Mouse (Mus musculus): ENCODE measurements around the gene Uqcc2. TPM values are rescaled to one million over a fixed set of nuclear protein-coding genes. Genes with fewer than 3 reads are reported as not detected.
A peak's percentile ranks its signal among the peaks of the same experiment; 100 is the strongest.

The Uqcc2 gene
- 363 and 374 TPM in 2 replicates for polyA plus RNA-seq (2014; fragmentation: Nextera tagmentation; extraction: Ambion mirVana)

GRCm38 (mm10) chr17:27133551-27134141 is at the start of gene Uqcc2:
Gene Uqcc2 (minus strand): TSS chr17:27133916.
- Histone ChIP-seq H3K4me1 (ENCODE audit: control insufficient read depth, insufficient read depth, low read length) (peaks cover 11% of the 10 kb centered on the region), H3K9ac (ENCODE audit: low read depth, low read length) (peak within 1 kb of the TSS; percentile 88), H3K27me3 (ENCODE audit: control insufficient read depth, insufficient read depth, low read length) (no peaks in the 10 kb centered on the region; the same call in 1 of the 2 replicates), H3K4me2 (peak within 1 kb of the TSS; percentile 65), H3K9me3 (replicated peaks; ENCODE audit: control insufficient read depth, low read length) (no peaks in the 10 kb centered on the region), H3K4me3 (ENCODE audit: low read depth, low read length) (peak within 1 kb of the TSS; percentile 80), H3K27ac (ENCODE audit: low read depth, low read length) (peak within 1 kb of the TSS; percentile 59), H3K36me3 (ENCODE audit: control insufficient read depth, insufficient read depth, low read length) (no peaks in the 10 kb centered on the region)
- peak; percentile 88 for ATAC-seq (replicated peaks; ENCODE audit: insufficient number of reproducible peaks, low FRiP score, low TSS enrichment)
- WGBS (ENCODE audit: insufficient replicate concordance): under 1% methylated on average over 46 of the region's 46 CpGs

- H3K4me2 ChIP-seq: no peak overlapping the region
- no peak for ATAC-seq (replicated peaks; ENCODE audit: insufficient number of reproducible peaks, low FRiP score, low TSS enrichment)
- H3K9me3 ChIP-seq (replicated peaks; ENCODE audit: control insufficient read depth, low read length): no peaks in the 10 kb centered on the region
- no peak overlapping the region for H3K9ac ChIP-seq (ENCODE audit: low read depth, low read length)
- no peak overlapping the region for H3K4me3 ChIP-seq (ENCODE audit: low read depth, low read length)
- H3K36me3 ChIP-seq (ENCODE audit: control insufficient read depth, insufficient read depth, low read length): no peaks in the 10 kb centered on the region
- no peak overlapping the region for H3K27ac ChIP-seq (ENCODE audit: low read depth, low read length)
- H3K4me1 ChIP-seq (ENCODE audit: control insufficient read depth, insufficient read depth, low read length): no peaks in the 10 kb centered on the region
- no peaks in the 10 kb centered on the region; the same call in 1 of the 2 replicates for H3K27me3 ChIP-seq (ENCODE audit: control insufficient read depth, insufficient read depth, low read length)
- WGBS (ENCODE audit: insufficient replicate concordance): 73% methylated on average over 5 of the region's 5 CpGs
Measured at GRCm38 (mm10) chr17:27182401-27182800, 48.7 kb upstream of the Uqcc2 start.

GRCm38 (mm10) chr17:27181666-27182065 is 48.0 kb upstream of the Uqcc2 start:
- Histone ChIP-seq H3K9me3 (replicated peaks; ENCODE audit: control insufficient read depth, low read length) (no peaks in the 10 kb centered on the region), H3K4me2 (no peak overlapping the region), H3K36me3 (ENCODE audit: control insufficient read depth, insufficient read depth, low read length) (no peaks in the 10 kb centered on the region), H3K27me3 (ENCODE audit: control insufficient read depth, insufficient read depth, low read length) (no peaks in the 10 kb centered on the region; the same call in 1 of the 2 replicates), H3K4me1 (ENCODE audit: control insufficient read depth, insufficient read depth, low read length) (no peaks in the 10 kb centered on the region), H3K9ac (ENCODE audit: low read depth, low read length) (no peak overlapping the region), H3K27ac (ENCODE audit: low read depth, low read length) (no peak overlapping the region), H3K4me3 (ENCODE audit: low read depth, low read length) (no peak overlapping the region)
- 31% methylated on average over 3 of the region's 3 CpGs for WGBS (ENCODE audit: insufficient replicate concordance)
- ATAC-seq (replicated peaks; ENCODE audit: insufficient number of reproducible peaks, low FRiP score, low TSS enrichment): no peak; the same call in 1 of the 2 replicates

- H3K9ac ChIP-seq (ENCODE audit: low read depth, low read length): no peak overlapping the region
- H3K4me1 ChIP-seq (ENCODE audit: control insufficient read depth, insufficient read depth, low read length): no peaks in the 10 kb centered on the region
- H3K27me3 ChIP-seq (ENCODE audit: control insufficient read depth, insufficient read depth, low read length): no peaks in the 10 kb centered on the region
- no peak overlapping the region for H3K4me3 ChIP-seq (ENCODE audit: low read depth, low read length)
- H3K9me3 ChIP-seq (replicated peaks; ENCODE audit: control insufficient read depth, low read length): no peaks in the 10 kb centered on the region
- no peaks in the 10 kb centered on the region for H3K36me3 ChIP-seq (ENCODE audit: control insufficient read depth, insufficient read depth, low read length)
- no peak overlapping the region for H3K27ac ChIP-seq (ENCODE audit: low read depth, low read length)
- ATAC-seq (replicated peaks; ENCODE audit: insufficient number of reproducible peaks, low FRiP score, low TSS enrichment): no peak
- peak overlapping the region; percentile 22; the same call in 1 of the 2 replicates for H3K4me2 ChIP-seq
- 51% methylated on average over 12 of the region's 12 CpGs for WGBS (ENCODE audit: insufficient replicate concordance)
Measured at GRCm38 (mm10) chr17:27179681-27180280, 46.1 kb upstream of the Uqcc2 start.

- ATAC-seq (replicated peaks; ENCODE audit: insufficient number of reproducible peaks, low FRiP score, low TSS enrichment): no peak
- Histone ChIP-seq H3K9ac (ENCODE audit: low read depth, low read length) (no peak overlapping the region), H3K36me3 (ENCODE audit: control insufficient read depth, insufficient read depth, low read length) (no peaks in the 10 kb centered on the region), H3K9me3 (replicated peaks; ENCODE audit: control insufficient read depth, low read length) (no peaks in the 10 kb centered on the region), H3K4me2 (no peak overlapping the region), H3K27me3 (ENCODE audit: control insufficient read depth, insufficient read depth, low read length) (no peaks in the 10 kb centered on the region), H3K4me3 (ENCODE audit: low read depth, low read length) (no peak overlapping the region), H3K4me1 (ENCODE audit: control insufficient read depth, insufficient read depth, low read length) (no peaks in the 10 kb centered on the region), H3K27ac (ENCODE audit: low read depth, low read length) (no peak overlapping the region)
- 80% methylated on average over 17 of the region's 17 CpGs for WGBS (ENCODE audit: insufficient replicate concordance)
Measured at GRCm38 (mm10) chr17:27178427-27179177, 44.9 kb upstream of the Uqcc2 start.

DNA sequence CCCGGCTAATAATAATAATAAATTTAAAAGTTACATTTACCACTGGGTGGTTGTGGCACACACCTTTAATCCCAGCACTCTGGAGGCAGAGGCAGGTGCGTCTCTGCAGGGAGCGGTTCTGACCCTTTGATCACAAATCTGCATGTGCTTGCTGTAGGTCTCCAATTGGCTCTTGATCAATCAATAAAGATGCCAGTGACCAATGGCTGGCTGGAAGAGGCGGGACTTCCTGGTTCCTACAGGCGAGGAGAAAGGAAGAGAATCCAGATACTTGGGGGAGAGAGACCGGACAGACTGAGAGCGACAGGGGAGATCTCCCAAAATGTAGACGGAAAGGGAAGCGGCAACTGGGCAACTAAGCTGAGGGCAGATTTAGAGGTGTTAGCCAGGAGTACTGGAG is 44.3 kb upstream of the Uqcc2 start:
- H3K4me1 ChIP-seq (ENCODE audit: control insufficient read depth, insufficient read depth, low read length): no peaks in the 10 kb centered on the region
- no peaks in the 10 kb centered on the region for H3K27me3 ChIP-seq (ENCODE audit: control insufficient read depth, insufficient read depth, low read length)
- H3K4me2 ChIP-seq: no peak overlapping the region
- no peaks in the 10 kb centered on the region for H3K36me3 ChIP-seq (ENCODE audit: control insufficient read depth, insufficient read depth, low read length)
- ATAC-seq (replicated peaks; ENCODE audit: insufficient number of reproducible peaks, low FRiP score, low TSS enrichment): no peak
- H3K9ac ChIP-seq (ENCODE audit: low read depth, low read length): no peak overlapping the region
- no peaks in the 10 kb centered on the region for H3K9me3 ChIP-seq (replicated peaks; ENCODE audit: control insufficient read depth, low read length)
- 89% methylated on average over 9 of the region's 9 CpGs for WGBS (ENCODE audit: insufficient replicate concordance)
- H3K27ac ChIP-seq (ENCODE audit: low read depth, low read length): no peak overlapping the region
- no peak overlapping the region for H3K4me3 ChIP-seq (ENCODE audit: low read depth, low read length)

- Histone ChIP-seq H3K36me3 (ENCODE audit: control insufficient read depth, insufficient read depth, low read length) (no peaks in the 10 kb centered on the region), H3K4me2 (no peak overlapping the region), H3K9ac (ENCODE audit: low read depth, low read length) (no peak overlapping the region), H3K27me3 (ENCODE audit: control insufficient read depth, insufficient read depth, low read length) (no peaks in the 10 kb centered on the region), H3K4me1 (ENCODE audit: control insufficient read depth, insufficient read depth, low read length) (no peaks in the 10 kb centered on the region), H3K4me3 (ENCODE audit: low read depth, low read length) (no peak overlapping the region), H3K27ac (ENCODE audit: low read depth, low read length) (no peak overlapping the region), H3K9me3 (replicated peaks; ENCODE audit: control insufficient read depth, low read length) (no peaks in the 10 kb centered on the region)
- no peak for ATAC-seq (replicated peaks; ENCODE audit: insufficient number of reproducible peaks, low FRiP score, low TSS enrichment)
- 87% methylated on average over 4 of the region's 4 CpGs for WGBS (ENCODE audit: insufficient replicate concordance)
Measured at GRCm38 (mm10) chr17:27176754-27177153, 43.0 kb upstream of the Uqcc2 start.

GRCm38 (mm10) chr17:27176287-27176686 is 42.6 kb upstream of the Uqcc2 start:
- 62% methylated on average over 3 of the region's 3 CpGs for WGBS (ENCODE audit: insufficient replicate concordance)
- Histone ChIP-seq H3K4me2 (no peak overlapping the region), H3K4me1 (ENCODE audit: control insufficient read depth, insufficient read depth, low read length) (no peaks in the 10 kb centered on the region), H3K9me3 (replicated peaks; ENCODE audit: control insufficient read depth, low read length) (no peaks in the 10 kb centered on the region), H3K4me3 (ENCODE audit: low read depth, low read length) (no peak overlapping the region), H3K9ac (ENCODE audit: low read depth, low read length) (no peak overlapping the region), H3K27me3 (ENCODE audit: control insufficient read depth, insufficient read depth, low read length) (no peaks in the 10 kb centered on the region), H3K36me3 (ENCODE audit: control insufficient read depth, insufficient read depth, low read length) (no peaks in the 10 kb centered on the region), H3K27ac (ENCODE audit: low read depth, low read length) (no peak overlapping the region)
- ATAC-seq (replicated peaks; ENCODE audit: insufficient number of reproducible peaks, low FRiP score, low TSS enrichment): no peak

Data from heart, embryonic 11.5 days (tissue).